Mouse (Mus musculus): Measurements from ENCODE around the gene Ikzf2. TPM values are rescaled to one million over a fixed set of nuclear protein-coding genes. Genes with fewer than 3 reads are reported as not detected.

Gene Ikzf2
- polyA plus RNA-seq, 1 experiment from 2014 or later: 1.9 TPM

GRCm38 (mm10) chr1:69585546-69585945 is 101.5 kb downstream of the Ikzf2 start:
- Histone ChIP-seq H3K36me3 (no peaks in the 10 kb centered on the region), H3K4me2 (no peak overlapping the region), H3K9me3 (no peaks in the 10 kb centered on the region), H3K4me1 (0 out of 2 replicates have a peak, but pooled peaks cover 2% of the 10 kb centered on the region), H3K27ac (replicated peaks) (no peak overlapping the region), H3K4me3 (no peak overlapping the region), H3K9ac (no peak overlapping the region), H3K27me3 (replicated peaks) (no peaks in the 10 kb centered on the region)
- 47% methylated on average over 2 of the region's 2 CpGs for WGBS
- no peak for ATAC-seq (ENCODE audit: extremely low read depth, insufficient number of reproducible peaks, low FRiP score, low TSS enrichment)

- WGBS: 80% methylated on average over 5 of the region's 5 CpGs
- H3K4me3 ChIP-seq: no peak overlapping the region
- no peak overlapping the region for H3K27ac ChIP-seq (replicated peaks)
- ATAC-seq (ENCODE audit: extremely low read depth, insufficient number of reproducible peaks, low FRiP score, low TSS enrichment): no peak
- H3K9me3 ChIP-seq: no peaks in the 10 kb centered on the region
- no peak overlapping the region for H3K4me2 ChIP-seq
- H3K4me1 ChIP-seq: 0 out of 2 replicates have a peak, but pooled peaks cover 2% of the 10 kb centered on the region
- no peak overlapping the region for H3K9ac ChIP-seq
- H3K36me3 ChIP-seq: no peaks in the 10 kb centered on the region
- no peaks in the 10 kb centered on the region for H3K27me3 ChIP-seq (replicated peaks)
Observed at GRCm38 (mm10) chr1:69583932-69584659, 102.9 kb downstream of the Ikzf2 start.

GRCm38 (mm10) chr1:69578917-69579316 is 108.1 kb downstream of the Ikzf2 start:
- H3K4me3 ChIP-seq: no peak overlapping the region
- no peaks in the 10 kb centered on the region for H3K27me3 ChIP-seq (replicated peaks)
- H3K36me3 ChIP-seq: no peaks in the 10 kb centered on the region
- WGBS: 88% methylated on average over 4 of the region's 4 CpGs
- ATAC-seq (ENCODE audit: extremely low read depth, insufficient number of reproducible peaks, low FRiP score, low TSS enrichment): no peak
- no peaks in the 10 kb centered on the region for H3K4me1 ChIP-seq
- H3K4me2 ChIP-seq: no peak overlapping the region
- no peak overlapping the region for H3K9ac ChIP-seq
- no peaks in the 10 kb centered on the region for H3K9me3 ChIP-seq
- H3K27ac ChIP-seq (replicated peaks): no peak overlapping the region

GRCm38 (mm10) chr1:69559443-69560090 is 127.5 kb downstream of the Ikzf2 start:
- H3K27me3 ChIP-seq (replicated peaks): no peaks in the 10 kb centered on the region
- no peak overlapping the region for H3K4me2 ChIP-seq
- WGBS: 45% methylated on average over 5 of the region's 5 CpGs
- H3K36me3 ChIP-seq: no peaks in the 10 kb centered on the region
- H3K4me1 ChIP-seq: no peaks in the 10 kb centered on the region
- no peak overlapping the region for H3K4me3 ChIP-seq
- no peak for ATAC-seq (ENCODE audit: extremely low read depth, insufficient number of reproducible peaks, low FRiP score, low TSS enrichment)
- no peaks in the 10 kb centered on the region for H3K9me3 ChIP-seq
- no peak overlapping the region for H3K27ac ChIP-seq (replicated peaks)
- no peak overlapping the region for H3K9ac ChIP-seq

GRCm38 (mm10) chr1:69555636-69556151 is 131.4 kb downstream of the Ikzf2 start:
- Histone ChIP-seq H3K27me3 (replicated peaks) (no peaks in the 10 kb centered on the region), H3K9ac (no peak overlapping the region), H3K27ac (replicated peaks) (no peak overlapping the region), H3K4me1 (no peaks in the 10 kb centered on the region), H3K9me3 (no peaks in the 10 kb centered on the region), H3K4me2 (no peak overlapping the region), H3K4me3 (no peak overlapping the region), H3K36me3 (no peaks in the 10 kb centered on the region)
- WGBS: 75% methylated on average over 5 of the region's 5 CpGs
- ATAC-seq (ENCODE audit: extremely low read depth, insufficient number of reproducible peaks, low FRiP score, low TSS enrichment): no peak

GRCm38 (mm10) chr1:69549987-69550386 is 137.1 kb downstream of the Ikzf2 start:
- no peak for ATAC-seq (ENCODE audit: extremely low read depth, insufficient number of reproducible peaks, low FRiP score, low TSS enrichment)
- no peaks in the 10 kb centered on the region for H3K27me3 ChIP-seq (replicated peaks)
- 70% methylated on average over 4 of the region's 4 CpGs for WGBS

GRCm38 (mm10) chr1:69545885-69546253 is 141.2 kb downstream of the Ikzf2 start:
- Histone ChIP-seq H3K27ac (replicated peaks) (no peak overlapping the region), H3K4me2 (no peak overlapping the region), H3K9ac (no peak overlapping the region), H3K27me3 (replicated peaks) (no peaks in the 10 kb centered on the region), H3K9me3 (no peaks in the 10 kb centered on the region), H3K36me3 (no peaks in the 10 kb centered on the region), H3K4me1 (peaks cover 25% of the 10 kb centered on the region), H3K4me3 (no peak overlapping the region)
- no peak for ATAC-seq (ENCODE audit: extremely low read depth, insufficient number of reproducible peaks, low FRiP score, low TSS enrichment)
- WGBS: 73% methylated on average over 1 of the region's 1 CpGs

More at GRCm38 (mm10) chr1:69549987-69550386, 137.1 kb downstream of the Ikzf2 start:
- no peak overlapping the region for H3K4me2 ChIP-seq
- H3K9me3 ChIP-seq: no peaks in the 10 kb centered on the region
- H3K9ac ChIP-seq: no peak overlapping the region
- no peaks in the 10 kb centered on the region for H3K36me3 ChIP-seq
- no peak overlapping the region for H3K27ac ChIP-seq (replicated peaks)
- peaks cover 25% of the 10 kb centered on the region for H3K4me1 ChIP-seq
- no peak overlapping the region for H3K4me3 ChIP-seq

GRCm38 (mm10) chr1:69545217-69545884 is 141.7 kb downstream of the Ikzf2 start:
- WGBS: 70% methylated on average over 8 of the region's 8 CpGs

GRCm38 (mm10) chr1:69543774-69544597 is 143.1 kb downstream of the Ikzf2 start:
- peaks cover 17% of the 10 kb centered on the region for H3K4me1 ChIP-seq
- no peak overlapping the region for H3K4me2 ChIP-seq
- ATAC-seq (ENCODE audit: extremely low read depth, insufficient number of reproducible peaks, low FRiP score, low TSS enrichment): no peak
- H3K27me3 ChIP-seq (replicated peaks): no peaks in the 10 kb centered on the region
- H3K27ac ChIP-seq (replicated peaks): no peak overlapping the region
- no peaks in the 10 kb centered on the region for H3K9me3 ChIP-seq
- 0 out of 2 replicates have a peak, but pooled peaks cover 1% of the 10 kb centered on the region for H3K36me3 ChIP-seq
- no peak overlapping the region for H3K4me3 ChIP-seq
- no peak overlapping the region for H3K9ac ChIP-seq
- 87% methylated on average over 6 of the region's 6 CpGs for WGBS

More at GRCm38 (mm10) chr1:69545217-69545884, 141.7 kb downstream of the Ikzf2 start:
- Histone ChIP-seq H3K27ac (replicated peaks) (no peak overlapping the region), H3K4me3 (no peak overlapping the region), H3K27me3 (replicated peaks) (no peaks in the 10 kb centered on the region), H3K36me3 (no peaks in the 10 kb centered on the region), H3K4me2 (no peak overlapping the region), H3K4me1 (peaks cover 24% of the 10 kb centered on the region), H3K9me3 (no peaks in the 10 kb centered on the region), H3K9ac (no peak overlapping the region)
- ATAC-seq (ENCODE audit: extremely low read depth, insufficient number of reproducible peaks, low FRiP score, low TSS enrichment): no peak

GRCm38 (mm10) chr1:69542546-69542945 is 144.5 kb downstream of the Ikzf2 start:
- 80% methylated on average over 3 of the region's 3 CpGs for WGBS
- no peaks in the 10 kb centered on the region for H3K27me3 ChIP-seq (replicated peaks)
- no peak for ATAC-seq (ENCODE audit: extremely low read depth, insufficient number of reproducible peaks, low FRiP score, low TSS enrichment)
- no peak overlapping the region for H3K27ac ChIP-seq (replicated peaks)
- H3K9ac ChIP-seq: no peak overlapping the region
- H3K4me3 ChIP-seq: no peak overlapping the region
- H3K4me1 ChIP-seq: peaks cover 7% of the 10 kb centered on the region
- peaks cover 8% of the 10 kb centered on the region; the same call in 1 of the 2 replicates for H3K36me3 ChIP-seq
- H3K9me3 ChIP-seq: no peaks in the 10 kb centered on the region
- no peak overlapping the region for H3K4me2 ChIP-seq

- Histone ChIP-seq H3K9ac (no peak overlapping the region), H3K27me3 (replicated peaks) (no peaks in the 10 kb centered on the region), H3K4me3 (no peak overlapping the region), H3K27ac (replicated peaks) (no peak overlapping the region), H3K4me2 (no peak overlapping the region), H3K36me3 (peaks cover 8% of the 10 kb centered on the region; the same call in 1 of the 2 replicates), H3K4me1 (no peaks in the 10 kb centered on the region), H3K9me3 (no peaks in the 10 kb centered on the region)
- ATAC-seq (ENCODE audit: extremely low read depth, insufficient number of reproducible peaks, low FRiP score, low TSS enrichment): no peak
- WGBS: 78% methylated on average over 7 of the region's 7 CpGs
Observed at GRCm38 (mm10) chr1:69538663-69539062, 148.4 kb downstream of the Ikzf2 start.
